Mouse (Mus musculus): ENCODE data around the gene Skint3. TPM values are rescaled to one million over a fixed set of nuclear protein-coding genes. Genes with fewer than 3 reads are reported as not detected.

The Skint3 gene
- 0.39 TPM in 1 of 2 replicates, not detected in the other for polyA plus RNA-seq (2015; fragmentation: Nextera tagmentation; extraction: Ambion mirVana)

DNA sequence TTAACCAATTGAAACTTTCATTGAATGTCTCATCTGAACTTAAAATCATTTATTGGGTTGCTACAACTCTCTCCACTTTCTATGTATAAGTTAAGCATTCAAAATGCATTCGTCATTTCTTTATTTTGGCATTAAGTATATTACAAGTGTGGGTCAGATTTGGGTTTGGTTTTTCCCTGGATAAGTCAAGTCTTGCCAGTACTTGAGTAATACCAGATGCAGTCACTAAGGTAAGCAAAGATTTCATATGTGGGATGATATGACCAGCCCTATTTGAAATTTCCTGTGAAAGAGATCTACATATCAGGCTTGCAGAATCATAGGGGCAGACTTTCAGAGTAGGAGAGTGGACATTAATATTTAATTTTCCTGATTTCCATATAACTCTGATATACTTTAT, at the start of gene Skint3:
TSS of gene Skint3 (plus strand) at position 301 of the 400 bp plus-strand sequence.

Other genes with a start within 250 kb of the Skint3 start
- gene Skint1, start 226.0 kb upstream of the Skint3 start, polyA plus RNA-seq (2015; fragmentation: Nextera tagmentation; extraction: Ambion mirVana), result 0.63 TPM in 1 of 2 replicates, not detected in the other
- 0.14 and 0.23 TPM in 2 replicates for gene Skint4, start 160.2 kb upstream of the Skint3 start, polyA plus RNA-seq (2015; fragmentation: Nextera tagmentation; extraction: Ambion mirVana)
- 2.3 TPM in 1 of 2 replicates, not detected in the other for gene Skint9, start 201.7 kb downstream of the Skint3 start, polyA plus RNA-seq (2015; fragmentation: Nextera tagmentation; extraction: Ambion mirVana)